Mouse (Mus musculus): ENCODE measurements at regions not wholly inside any gene's neighbourhood (a gene's known extent, or its start where the extent isn't known, plus 50 kb on each side); places are given as distances from the start of the nearest gene placed in this dataset.

DNA sequence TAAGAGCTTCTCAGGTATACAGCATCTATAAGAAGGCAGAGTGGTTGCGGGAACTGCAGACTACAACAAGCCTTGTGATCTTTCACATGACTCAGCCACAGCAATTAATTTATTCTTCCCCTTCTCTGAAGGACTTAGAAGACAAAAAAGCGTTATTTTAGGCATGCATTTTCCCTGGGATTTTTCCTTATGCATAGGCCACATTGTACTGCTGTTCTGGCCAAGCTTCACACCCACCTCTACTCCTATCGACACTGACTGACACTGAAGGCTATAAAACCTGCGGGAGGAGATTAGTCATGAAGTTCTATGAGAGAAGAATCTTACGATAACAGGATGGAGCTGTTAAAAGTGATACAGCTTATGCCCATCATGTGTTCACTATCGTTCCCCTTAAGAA is 441.9 kb downstream of the Tox3 start:
- Histone ChIP-seq H3K27me3 (replicated peaks) (no peaks in the 10 kb centered on the region), H3K4me3 (replicated peaks in 1 of 3; ENCODE audit: low read depth in 2 of 3, low read length in 2 of 3, poor library complexity in 1 of 3) (no peak overlapping the region), H3K36me3 (replicated peaks in 1 of 2; ENCODE audit: control insufficient read depth in 1 of 2, insufficient read depth in 1 of 2, low read length in 1 of 2) (no peaks in the 10 kb centered on the region), H3K9ac (ENCODE audit: insufficient read depth, low read depth) (no peak overlapping the region), H3K4me2 (ENCODE audit: insufficient read depth, low read depth, poor library complexity, severe bottlenecking) (no peak overlapping the region), H3K27ac (ENCODE audit: insufficient read depth, low read depth) (no peak overlapping the region), H3K79me2 (replicated peaks; ENCODE audit: control insufficient read depth, extremely low read depth, insufficient read depth, poor library complexity, severe bottlenecking) (no peaks in the 10 kb centered on the region), H3K9me3 (replicated peaks; ENCODE audit: low read length) (no peaks in the 10 kb centered on the region), H3K4me1 (ENCODE audit: control insufficient read depth in 1 of 2, insufficient read depth in 2 of 2) (no peaks in the 10 kb centered on the region)
- in situ Hi-C loops (cut with MboI; ENCODE audit: low pct_ligation_motif_present, low pct_unique_long_range_greater_than_20kb, low sequenced_read_pairs) (no loop called here), dilution Hi-C loops (cut with MboI; ENCODE audit: extremely low pct_ligation_motif_present, extremely low pct_unique_long_range_greater_than_20kb, low sequenced_read_pairs) (no loop called here)
- TF ChIP-seq ZKSCAN1 (IDR thresholded peaks at IDR 0.05; ENCODE audit: borderline replicate concordance, low read depth, low read length) (no peak), HCFC1 (IDR thresholded peaks at IDR 0.05; ENCODE audit: low read depth, low read length) (no peak), RCOR1 (conservative IDR thresholded peaks at IDR 0.05; ENCODE audit: low read depth, low read length) (no peak), NELFE (IDR thresholded peaks at IDR 0.05; ENCODE audit: low read depth, low read length) (no peak), POLR2AphosphoS2 (IDR thresholded peaks at IDR 0.05; ENCODE audit: low read depth, low read length) (no peak), PAX5 (IDR thresholded peaks at IDR 0.05; ENCODE audit: low read length) (no peak), EP300 (IDR thresholded peaks at IDR 0.05; ENCODE audit: low read length) (no peak), TBP (conservative IDR thresholded peaks at IDR 0.05; ENCODE audit: low read depth, low read length) (no peak), MEF2A (IDR thresholded peaks at IDR 0.05; ENCODE audit: borderline replicate concordance, low read depth, low read length) (no peak), CTCF (conservative IDR thresholded peaks at IDR 0.05 in 1 of 2, IDR thresholded peaks at IDR 0.05 in 1 of 2; ENCODE audit: low read depth in 2 of 2, low read length in 2 of 2) (no peak)
- DNase-seq (ENCODE audit: extremely low read depth): no peak

DNA sequence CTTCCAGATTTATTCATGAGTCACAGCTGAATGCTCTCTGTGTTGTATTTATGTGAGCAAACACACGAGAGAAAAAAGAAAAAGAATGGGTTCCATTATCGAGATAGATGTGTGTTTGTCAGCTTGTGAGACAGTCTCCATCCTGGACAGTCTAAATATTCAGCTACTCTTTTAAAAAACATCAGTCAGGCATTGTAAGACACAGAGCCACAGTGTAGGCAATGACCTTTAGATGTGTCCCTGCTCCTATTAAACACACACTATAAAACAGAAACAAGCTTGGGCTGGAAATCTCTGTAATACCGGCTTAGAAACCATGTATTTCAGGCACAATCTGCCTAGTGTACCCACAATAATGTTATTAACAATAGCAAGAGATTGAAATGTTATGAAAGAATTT is 442.6 kb downstream of the Tox3 start:
- dilution Hi-C loops (cut with MboI; ENCODE audit: extremely low pct_ligation_motif_present, extremely low pct_unique_long_range_greater_than_20kb, low sequenced_read_pairs) (no loop called here), in situ Hi-C loops (cut with MboI; ENCODE audit: low pct_ligation_motif_present, low pct_unique_long_range_greater_than_20kb, low sequenced_read_pairs) (no loop called here)
- no peaks in the 10 kb centered on the region for H3K9me3 ChIP-seq (replicated peaks; ENCODE audit: low read length)
- H3K9ac ChIP-seq (ENCODE audit: insufficient read depth, low read depth): no peak overlapping the region
- H3K79me2 ChIP-seq (replicated peaks; ENCODE audit: control insufficient read depth, extremely low read depth, insufficient read depth, poor library complexity, severe bottlenecking): no peaks in the 10 kb centered on the region
- no peak overlapping the region for H3K4me2 ChIP-seq (ENCODE audit: insufficient read depth, low read depth, poor library complexity, severe bottlenecking)
- H3K27ac ChIP-seq (ENCODE audit: insufficient read depth, low read depth): no peak overlapping the region
- H3K4me3 ChIP-seq (replicated peaks in 1 of 3; ENCODE audit: low read depth in 2 of 3, low read length in 2 of 3, poor library complexity in 1 of 3): no peak overlapping the region
- DNase-seq (ENCODE audit: extremely low read depth): no peak
- no peaks in the 10 kb centered on the region for H3K27me3 ChIP-seq (replicated peaks)
- TF ChIP-seq PAX5 (IDR thresholded peaks at IDR 0.05; ENCODE audit: low read length): no peak
- no peak for TF ChIP-seq GABPA (IDR thresholded peaks at IDR 0.05; ENCODE audit: insufficient replicate concordance, low read depth, low read length)
- TF ChIP-seq MAX (IDR thresholded peaks at IDR 0.05; ENCODE audit: low read length): no peak
- no peak for TF ChIP-seq KAT2A (IDR thresholded peaks at IDR 0.05; ENCODE audit: insufficient replicate concordance, low read length)
- TF ChIP-seq UBTF (IDR thresholded peaks at IDR 0.05; ENCODE audit: low read depth, low read length): no peak
- no peak for TF ChIP-seq POLR2AphosphoS2 (IDR thresholded peaks at IDR 0.05; ENCODE audit: low read depth, low read length)
- no peak for TF ChIP-seq NELFE (IDR thresholded peaks at IDR 0.05; ENCODE audit: low read depth, low read length)
- TF ChIP-seq MYC (IDR thresholded peaks at IDR 0.05; ENCODE audit: low read depth, low read length): no peak
- no peak for TF ChIP-seq SMC3 (IDR thresholded peaks at IDR 0.05; ENCODE audit: low read depth, low read length)
- no peak for TF ChIP-seq CHD1 (IDR thresholded peaks at IDR 0.05; ENCODE audit: low read depth, low read length)
- TF ChIP-seq BHLHE40 (IDR thresholded peaks at IDR 0.05; ENCODE audit: low read depth, low read length): no peak
- no peaks in the 10 kb centered on the region for H3K4me1 ChIP-seq (ENCODE audit: control insufficient read depth in 1 of 2, insufficient read depth in 2 of 2)
- H3K36me3 ChIP-seq (replicated peaks in 1 of 2; ENCODE audit: control insufficient read depth in 1 of 2, insufficient read depth in 1 of 2, low read length in 1 of 2): no peaks in the 10 kb centered on the region
